Mouse (Mus musculus): ENCODE results near the gene Abca8b. TPM values are rescaled to one million over a fixed set of nuclear protein-coding genes. Genes with fewer than 3 reads are reported as not detected.
"Not testable (repeated sequence)": the region's sequence is repeated elsewhere in the genome, so short reads cannot be mapped to it uniquely, and the experiment has no call there.

Abca8b gene
- polyA plus RNA-seq (2012): not detected in 2 replicates

DNA sequence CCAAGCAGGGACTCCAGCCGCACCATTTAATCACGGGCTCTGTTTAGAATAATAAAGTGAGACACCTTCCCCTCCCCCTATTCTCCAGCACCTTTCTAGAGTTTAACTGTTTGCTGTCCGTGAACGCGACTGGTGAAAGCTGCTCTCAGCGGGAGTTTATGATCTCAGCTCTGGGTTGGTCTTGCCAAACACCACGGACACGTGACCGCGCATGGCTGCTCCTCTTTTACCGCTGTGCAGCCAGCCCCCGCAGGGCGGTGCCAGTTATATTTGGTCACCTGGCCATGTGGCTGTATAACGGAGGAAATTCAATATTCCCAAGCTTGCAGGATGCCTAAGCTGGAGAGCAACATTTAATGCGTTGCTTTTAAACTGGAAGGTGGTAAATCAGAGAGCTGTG, at the start of gene Abca8b:
Gene Abca8b, minus strand, starts transcription at position 222 of the 400 bp plus-strand sequence.
- Histone ChIP-seq H3K4me1 (ENCODE audit: control insufficient read depth) (peaks cover 5% of the 10 kb centered on the region), H3K9me3 (ENCODE audit: control insufficient read depth, low read length) (no peaks in the 10 kb centered on the region), H3K27me3 (ENCODE audit: control insufficient read depth) (peaks cover 3% of the 10 kb centered on the region; the same call in 1 of the 2 replicates), H3K36me3 (ENCODE audit: control insufficient read depth) (no peaks in the 10 kb centered on the region), H3K4me3 (replicated peaks) (peak within 1 kb of the TSS; percentile 45)
- no peak for TF ChIP-seq GATA1 (IDR thresholded peaks at IDR 0.05; ENCODE audit: low read length)
- no peak for TF ChIP-seq TAL1 (IDR thresholded peaks at IDR 0.05; ENCODE audit: low read length)

DNA sequence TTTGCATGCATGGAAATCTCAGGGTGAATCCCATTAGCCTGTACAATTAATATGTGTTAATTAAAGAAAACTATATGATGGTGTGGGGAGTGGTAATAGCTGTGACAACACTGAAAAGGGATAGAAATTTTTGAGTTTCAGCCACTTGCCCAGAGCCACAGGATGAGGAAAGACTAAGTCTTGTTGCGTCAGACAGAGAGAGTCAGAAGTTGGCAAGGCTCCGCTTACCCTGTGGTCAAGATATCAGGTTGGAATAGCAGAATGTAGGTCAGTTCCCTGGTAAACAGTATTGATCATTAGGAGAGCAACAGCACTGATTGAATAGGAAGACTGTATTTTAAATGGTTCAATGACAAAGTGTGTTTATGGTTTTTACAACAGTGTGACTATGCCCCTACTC, 42.1 kb upstream of the Abca8b start:
- Histone ChIP-seq H3K4me3 (replicated peaks) (no peak overlapping the region), H3K36me3 (ENCODE audit: control insufficient read depth) (no peaks in the 10 kb centered on the region), H3K9me3 (ENCODE audit: control insufficient read depth, low read length) (peaks cover 3% of the 10 kb centered on the region; the same call in 1 of the 2 replicates), H3K27me3 (ENCODE audit: control insufficient read depth) (no peaks in the 10 kb centered on the region), H3K4me1 (ENCODE audit: control insufficient read depth) (no peaks in the 10 kb centered on the region)
- no peak for TF ChIP-seq GATA1 (IDR thresholded peaks at IDR 0.05; ENCODE audit: low read length)
- no peak for TF ChIP-seq TAL1 (IDR thresholded peaks at IDR 0.05; ENCODE audit: low read length)

DNA sequence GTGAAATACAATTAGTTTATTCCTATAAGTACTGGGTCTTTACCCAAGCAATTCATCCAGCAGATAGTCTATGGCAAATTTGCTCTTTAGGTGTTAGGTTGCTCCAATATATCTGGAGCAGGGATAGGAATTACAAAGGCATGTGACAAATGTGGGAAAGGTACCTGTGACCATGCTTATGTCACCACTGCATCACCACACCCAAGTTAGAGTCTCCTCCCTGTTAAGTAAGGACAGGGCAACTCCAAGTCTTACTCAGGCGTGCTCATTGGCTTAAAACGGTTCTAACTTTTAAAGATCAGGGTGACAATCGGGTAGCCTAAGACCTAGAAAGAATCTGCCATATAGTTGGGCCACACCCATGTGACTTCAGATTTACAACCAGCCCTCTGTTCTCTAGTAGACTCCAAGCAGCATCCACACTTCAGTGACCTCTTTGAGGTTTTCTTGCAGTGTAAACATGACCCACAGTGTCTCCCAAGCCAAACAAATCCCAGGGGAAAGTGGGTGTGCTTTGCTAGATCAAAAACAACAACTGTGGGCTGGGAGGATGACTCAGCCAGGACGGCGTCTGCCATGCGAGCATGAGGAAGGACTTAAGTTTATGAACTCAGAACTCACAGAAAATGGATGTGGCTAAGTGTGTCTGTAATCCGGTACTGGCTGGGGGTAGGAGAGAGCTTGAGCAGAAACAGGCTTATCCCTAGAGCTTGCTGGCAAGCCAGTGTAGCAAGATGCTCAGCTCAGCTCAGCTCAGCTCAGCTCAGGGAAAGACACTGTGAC, 33.5 kb upstream of the Abca8b start:
- peaks cover 31% of the 10 kb centered on the region for H3K9me3 ChIP-seq (ENCODE audit: control insufficient read depth, low read length)

DNA sequence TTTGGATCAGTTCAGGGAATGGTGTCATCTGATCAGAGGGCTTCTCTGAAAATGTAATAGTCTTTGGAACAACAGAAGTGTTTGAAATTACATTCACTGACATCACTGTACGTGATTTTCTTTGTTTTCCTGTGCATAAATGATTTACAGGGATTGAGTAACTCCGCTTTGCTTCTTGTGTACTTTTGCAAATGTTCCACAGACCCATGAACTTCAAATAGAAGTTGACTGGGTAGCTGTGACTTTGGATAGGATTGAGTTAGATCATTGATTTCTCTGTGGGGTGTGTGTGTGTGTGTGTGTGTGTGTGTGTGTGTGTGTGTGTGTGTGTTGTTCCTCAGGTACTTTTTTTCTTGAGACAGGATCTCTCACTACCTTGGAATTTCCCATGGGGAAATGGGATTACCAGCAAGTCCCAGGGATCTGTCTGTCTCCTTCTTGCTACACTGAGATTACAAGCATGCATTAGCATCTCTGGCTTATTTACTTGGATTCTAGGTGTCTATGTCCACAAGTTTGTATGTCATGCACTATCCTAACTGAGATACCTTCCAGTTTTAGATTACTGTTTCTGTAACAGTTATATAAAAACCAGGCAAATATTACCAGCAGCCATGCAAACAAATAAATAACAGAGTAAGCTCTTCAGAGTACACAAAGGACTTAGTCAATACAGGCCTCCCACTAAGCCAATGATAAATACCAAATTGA, 15.3 kb upstream of the Abca8b start:
- Histone ChIP-seq H3K36me3 (ENCODE audit: control insufficient read depth) (no peaks in the 10 kb centered on the region), H3K4me3 (replicated peaks) (no peak overlapping the region), H3K4me1 (ENCODE audit: control insufficient read depth) (no peaks in the 10 kb centered on the region), H3K27me3 (ENCODE audit: control insufficient read depth) (no peaks in the 10 kb centered on the region), H3K9me3 (ENCODE audit: control insufficient read depth, low read length) (no peaks in the 10 kb centered on the region)
- TF ChIP-seq GATA1 (IDR thresholded peaks at IDR 0.05; ENCODE audit: low read length): no peak
- no peak for TF ChIP-seq TAL1 (IDR thresholded peaks at IDR 0.05; ENCODE audit: low read length)

More for the DNA sequence above, 33.5 kb upstream of the Abca8b start:
- no peaks in the 10 kb centered on the region for H3K36me3 ChIP-seq (ENCODE audit: control insufficient read depth)
- no peaks in the 10 kb centered on the region for H3K27me3 ChIP-seq (ENCODE audit: control insufficient read depth)
- no peaks in the 10 kb centered on the region for H3K4me1 ChIP-seq (ENCODE audit: control insufficient read depth)
- H3K4me3 ChIP-seq (replicated peaks): no peak overlapping the region
- TF ChIP-seq GATA1 (IDR thresholded peaks at IDR 0.05; ENCODE audit: low read length) (no peak), TAL1 (IDR thresholded peaks at IDR 0.05; ENCODE audit: low read length) (no peak)

DNA sequence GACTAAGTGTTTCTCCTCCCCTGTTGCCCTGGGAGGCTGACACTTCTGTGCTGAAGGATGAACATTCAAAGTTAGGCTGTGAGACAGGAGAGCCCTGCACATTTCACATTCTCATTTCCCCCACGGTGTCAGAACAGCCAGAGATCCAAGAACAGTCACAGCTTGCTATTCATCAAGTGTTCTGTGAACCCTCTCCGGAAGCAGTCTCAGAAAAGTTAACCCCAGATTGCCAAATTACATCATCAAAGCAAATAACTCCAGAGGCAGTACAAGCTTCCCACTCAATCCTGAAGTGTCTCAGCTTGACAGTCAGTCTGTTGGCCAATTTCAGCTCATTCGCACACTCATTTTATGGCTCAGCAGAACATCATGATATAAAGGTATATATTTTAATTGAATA, 632 bp downstream of the Abca8b start:
- TF ChIP-seq TAL1 (IDR thresholded peaks at IDR 0.05; ENCODE audit: low read length) (no peak), GATA1 (IDR thresholded peaks at IDR 0.05; ENCODE audit: low read length) (no peak)
- Histone ChIP-seq H3K27me3 (ENCODE audit: control insufficient read depth) (peaks cover 3% of the 10 kb centered on the region; the same call in 1 of the 2 replicates), H3K4me3 (replicated peaks) (peak overlapping the region; percentile 45), H3K4me1 (ENCODE audit: control insufficient read depth) (peaks cover 5% of the 10 kb centered on the region), H3K36me3 (ENCODE audit: control insufficient read depth) (no peaks in the 10 kb centered on the region), H3K9me3 (ENCODE audit: control insufficient read depth, low read length) (no peaks in the 10 kb centered on the region)

DNA sequence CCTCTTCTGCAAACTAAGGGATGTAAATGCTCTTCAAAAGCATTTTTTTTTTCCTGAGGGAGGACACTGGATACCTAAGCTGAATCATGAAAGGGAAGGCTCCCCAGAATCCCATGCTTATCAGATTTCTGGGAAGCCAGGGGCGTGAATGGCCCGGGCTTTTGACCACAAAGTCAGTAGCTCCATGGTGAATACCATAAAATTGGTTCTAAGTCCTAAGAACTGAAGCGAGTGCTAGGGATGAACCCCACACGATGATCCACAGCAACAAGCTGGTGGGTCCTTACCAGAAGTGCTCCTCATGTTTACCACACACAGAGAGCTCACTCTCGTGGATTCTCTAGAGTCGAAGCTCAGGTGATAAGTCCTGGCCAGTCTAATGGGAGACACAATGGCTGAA, 1.6 kb downstream of the Abca8b start:
- Histone ChIP-seq H3K4me1 (ENCODE audit: control insufficient read depth) (peaks cover 5% of the 10 kb centered on the region), H3K9me3 (ENCODE audit: control insufficient read depth, low read length) (no peaks in the 10 kb centered on the region), H3K4me3 (replicated peaks) (peak overlapping the region; percentile 37), H3K27me3 (ENCODE audit: control insufficient read depth) (peaks cover 3% of the 10 kb centered on the region; the same call in 1 of the 2 replicates), H3K36me3 (ENCODE audit: control insufficient read depth) (no peaks in the 10 kb centered on the region)
- TF ChIP-seq GATA1 (IDR thresholded peaks at IDR 0.05; ENCODE audit: low read length) (no peak), TAL1 (IDR thresholded peaks at IDR 0.05; ENCODE audit: low read length) (no peak)

DNA sequence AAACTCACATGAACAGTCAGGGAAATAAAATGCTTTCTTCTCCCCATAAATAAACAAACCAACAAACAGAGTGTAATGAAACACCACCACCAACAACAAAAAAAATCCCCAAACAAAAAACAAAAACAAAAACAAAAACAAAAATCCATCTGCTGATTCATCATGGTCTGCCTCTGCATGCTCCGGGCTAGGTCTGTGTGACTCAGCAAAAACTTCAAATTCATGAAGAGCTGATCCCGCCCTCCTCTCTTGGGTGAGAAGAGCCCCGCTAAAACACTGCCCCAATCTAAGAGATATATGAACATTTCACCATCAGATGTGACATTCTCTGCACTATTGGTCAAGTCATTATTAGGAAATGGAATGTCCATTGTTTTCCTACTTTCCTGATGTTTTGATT, 4.4 kb downstream of the Abca8b start:
- TF ChIP-seq TAL1 (IDR thresholded peaks at IDR 0.05; ENCODE audit: low read length) (no peak), GATA1 (IDR thresholded peaks at IDR 0.05; ENCODE audit: low read length) (no peak)
- Histone ChIP-seq H3K4me1 (ENCODE audit: control insufficient read depth) (peaks cover 5% of the 10 kb centered on the region), H3K9me3 (ENCODE audit: control insufficient read depth, low read length) (no peaks in the 10 kb centered on the region), H3K27me3 (ENCODE audit: control insufficient read depth) (peaks cover 3% of the 10 kb centered on the region; the same call in 1 of the 2 replicates), H3K36me3 (ENCODE audit: control insufficient read depth) (no peaks in the 10 kb centered on the region), H3K4me3 (replicated peaks) (no peak overlapping the region)

DNA sequence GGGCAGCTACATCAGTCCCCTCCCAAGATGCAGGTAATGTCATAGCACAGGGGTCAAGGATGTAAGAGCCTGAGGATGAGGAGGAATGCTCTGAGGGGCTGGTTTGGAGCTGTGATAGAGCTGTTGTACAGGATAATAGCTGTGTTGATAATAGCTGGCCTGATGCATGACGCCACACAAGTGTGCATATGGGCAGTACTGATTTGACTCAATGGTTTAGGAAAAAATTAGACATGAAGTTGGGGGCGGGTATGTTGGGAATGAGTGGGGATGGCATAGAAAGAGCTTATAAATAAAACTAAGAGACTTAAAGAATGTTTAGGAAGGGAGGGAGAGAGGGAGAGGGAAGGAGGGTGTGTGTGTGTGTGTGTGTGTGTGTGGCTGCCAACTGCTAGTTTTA, 5.4 kb downstream of the Abca8b start:
- Histone ChIP-seq H3K4me1 (ENCODE audit: control insufficient read depth) (peaks cover 5% of the 10 kb centered on the region), H3K27me3 (ENCODE audit: control insufficient read depth) (no peaks in the 10 kb centered on the region), H3K9me3 (ENCODE audit: control insufficient read depth, low read length) (no peaks in the 10 kb centered on the region), H3K4me3 (replicated peaks) (no peak overlapping the region), H3K36me3 (ENCODE audit: control insufficient read depth) (no peaks in the 10 kb centered on the region)
- TF ChIP-seq GATA1 (IDR thresholded peaks at IDR 0.05; ENCODE audit: low read length) (no peak), TAL1 (IDR thresholded peaks at IDR 0.05; ENCODE audit: low read length) (no peak)

DNA sequence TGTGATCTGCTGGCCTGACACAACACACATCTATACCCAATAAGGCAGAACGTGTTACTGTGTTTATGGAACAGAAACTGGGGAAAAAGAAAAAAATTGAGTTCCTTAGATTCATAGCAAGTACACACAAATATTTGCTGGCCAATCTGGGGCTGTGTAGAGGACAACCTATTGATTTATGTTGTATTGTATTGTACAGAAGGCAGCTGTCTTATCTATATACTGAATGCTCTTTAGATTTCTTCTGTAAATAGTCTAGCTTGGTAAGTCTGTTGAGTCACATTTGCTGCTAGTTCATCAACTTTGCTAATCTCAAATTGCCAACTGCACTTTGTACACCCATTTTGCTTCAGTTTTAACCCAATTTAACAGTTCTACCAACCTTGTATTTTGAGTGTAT, 7.5 kb downstream of the Abca8b start:
- TF ChIP-seq TAL1 (IDR thresholded peaks at IDR 0.05; ENCODE audit: low read length): no peak
- no peak for TF ChIP-seq GATA1 (IDR thresholded peaks at IDR 0.05; ENCODE audit: low read length)
- no peaks in the 10 kb centered on the region for H3K27me3 ChIP-seq (ENCODE audit: control insufficient read depth)

DNA sequence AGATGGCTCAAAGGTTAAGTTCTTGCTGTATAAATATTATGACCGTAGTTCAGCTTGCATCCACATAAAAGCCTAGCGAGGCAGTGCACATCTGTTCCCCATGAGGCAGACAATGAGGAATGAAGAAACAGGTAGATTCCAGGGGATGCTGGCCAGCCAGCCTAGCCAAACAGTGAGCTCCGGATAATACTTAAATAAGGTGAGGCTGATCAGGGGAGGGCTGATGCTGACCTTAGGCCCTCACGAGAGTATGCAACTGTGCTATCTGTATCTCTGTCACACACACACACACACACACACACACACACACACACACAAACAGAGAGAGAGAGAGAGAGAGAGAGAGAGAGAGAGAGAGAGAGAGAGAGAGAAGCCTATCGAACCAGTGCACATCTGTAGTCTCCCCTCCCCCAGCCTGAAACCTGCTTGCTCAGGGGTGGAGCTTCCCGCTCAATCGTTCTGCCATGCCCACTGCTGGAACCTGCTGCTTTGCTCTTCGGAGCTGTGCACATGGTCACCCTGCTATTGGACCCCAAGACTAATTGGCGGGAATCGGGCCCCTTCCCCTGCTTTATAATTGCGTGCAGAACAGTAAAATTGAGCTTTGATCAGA, 8.1 kb downstream of the Abca8b start:
- H3K4me3 ChIP-seq (replicated peaks); H3K9me3 ChIP-seq (ENCODE audit: control insufficient read depth, low read length); H3K36me3 ChIP-seq (ENCODE audit: control insufficient read depth); H3K27me3 ChIP-seq (ENCODE audit: control insufficient read depth); H3K4me1 ChIP-seq (ENCODE audit: control insufficient read depth): not testable (repeated sequence)

More for the DNA sequence above, 7.5 kb downstream of the Abca8b start:
- peaks cover 5% of the 10 kb centered on the region for H3K4me1 ChIP-seq (ENCODE audit: control insufficient read depth)
- no peaks in the 10 kb centered on the region for H3K36me3 ChIP-seq (ENCODE audit: control insufficient read depth)
- H3K4me3 ChIP-seq (replicated peaks): no peak overlapping the region
- H3K9me3 ChIP-seq (ENCODE audit: control insufficient read depth, low read length): no peaks in the 10 kb centered on the region

All from erythroblast, embryonic 14.5 days (primary cell).